Mouse (Mus musculus): Measurements from ENCODE around the gene Fry. TPM values are rescaled to one million over a fixed set of nuclear protein-coding genes. Genes with fewer than 3 reads are reported as not detected.

Gene Fry
- polyA plus RNA-seq, 1 experiment from 2014 or later, result 32.5 TPM

DNA sequence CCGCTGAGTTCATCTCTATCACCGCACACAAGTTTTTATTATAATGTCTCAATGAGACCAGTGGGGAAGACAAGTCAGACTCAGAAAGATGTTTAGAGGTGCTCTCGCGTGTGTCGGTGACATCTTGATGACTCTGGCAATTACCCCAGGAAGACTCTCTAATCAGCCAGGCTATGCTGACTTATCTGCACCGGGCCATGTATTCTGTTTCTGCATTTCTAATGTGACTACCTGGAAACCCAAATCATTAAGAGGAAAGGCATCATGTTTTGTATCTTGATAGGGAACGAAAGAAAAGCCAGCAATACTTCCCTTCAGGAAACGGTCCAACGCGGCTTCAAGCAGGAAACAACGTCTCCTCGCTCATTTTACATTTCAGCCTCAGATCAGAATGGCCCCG, 17.1 kb downstream of the Fry start:
- no peak overlapping the region for H3K27ac ChIP-seq (ENCODE audit: low read depth, low read length)
- H3K36me3 ChIP-seq (ENCODE audit: control insufficient read depth, insufficient read depth, low read length), result no peaks in the 10 kb centered on the region
- no peak overlapping the region for H3K4me2 ChIP-seq
- no peak for ATAC-seq (replicated peaks; ENCODE audit: insufficient number of reproducible peaks, low FRiP score, low TSS enrichment)
- no peaks in the 10 kb centered on the region; the same call in 1 of the 2 replicates for H3K9me3 ChIP-seq (replicated peaks; ENCODE audit: control insufficient read depth, low read length)
- no peaks in the 10 kb centered on the region for H3K27me3 ChIP-seq (ENCODE audit: control insufficient read depth, insufficient read depth, low read length)
- H3K4me1 ChIP-seq (ENCODE audit: control insufficient read depth, insufficient read depth, low read length), result peaks cover 2% of the 10 kb centered on the region; the same call in 1 of the 2 replicates
- no peak overlapping the region for H3K9ac ChIP-seq (ENCODE audit: low read depth, low read length)
- WGBS (ENCODE audit: insufficient replicate concordance), result 75% methylated on average over 13 of the region's 13 CpGs
- H3K4me3 ChIP-seq (ENCODE audit: low read depth, low read length), result no peak overlapping the region

DNA sequence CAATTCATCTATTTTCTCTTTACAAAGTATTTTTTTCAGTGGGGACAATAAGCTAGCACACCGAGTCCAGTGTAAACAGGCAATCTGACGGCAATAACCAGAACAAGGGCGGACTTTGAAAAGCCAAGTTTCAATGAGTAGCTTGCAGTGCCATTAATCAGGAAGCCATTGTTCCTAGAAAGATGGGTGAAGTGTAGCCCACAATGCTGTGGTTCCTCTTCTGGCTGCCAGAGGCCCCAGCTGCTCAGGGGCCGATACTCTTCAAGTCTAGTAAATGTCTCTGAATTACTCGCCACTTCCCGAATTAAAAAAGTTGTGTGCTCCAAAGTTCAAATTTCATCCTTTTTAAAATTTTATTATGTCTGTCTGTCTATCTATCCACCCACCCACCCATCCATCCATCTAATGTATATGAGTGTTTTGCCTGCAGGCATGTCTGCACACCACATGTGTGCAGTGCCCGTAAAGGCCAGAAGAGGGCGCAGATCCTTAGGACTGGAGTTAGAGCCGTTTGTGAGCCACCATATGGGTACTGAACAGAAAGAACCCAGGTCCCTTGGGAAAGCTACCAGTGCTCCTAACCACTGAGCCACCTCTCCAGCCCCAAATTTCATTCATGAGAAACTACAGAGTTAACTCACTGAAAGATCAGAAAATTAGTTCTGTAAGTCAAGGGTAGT, 19.5 kb downstream of the Fry start:
- WGBS (ENCODE audit: insufficient replicate concordance), result 82% methylated on average over 9 of the region's 9 CpGs
- H3K27me3 ChIP-seq (ENCODE audit: control insufficient read depth, insufficient read depth, low read length), result no peaks in the 10 kb centered on the region
- no peak overlapping the region for H3K9ac ChIP-seq (ENCODE audit: low read depth, low read length)
- no peak overlapping the region for H3K4me2 ChIP-seq
- H3K36me3 ChIP-seq (ENCODE audit: control insufficient read depth, insufficient read depth, low read length), result no peaks in the 10 kb centered on the region
- no peak overlapping the region for H3K27ac ChIP-seq (ENCODE audit: low read depth, low read length)
- ATAC-seq (replicated peaks; ENCODE audit: insufficient number of reproducible peaks, low FRiP score, low TSS enrichment), result no peak
- H3K9me3 ChIP-seq (replicated peaks; ENCODE audit: control insufficient read depth, low read length), result no peaks in the 10 kb centered on the region; the same call in 1 of the 2 replicates
- peaks cover 2% of the 10 kb centered on the region; the same call in 1 of the 2 replicates for H3K4me1 ChIP-seq (ENCODE audit: control insufficient read depth, insufficient read depth, low read length)
- H3K4me3 ChIP-seq (ENCODE audit: low read depth, low read length), result no peak overlapping the region

DNA sequence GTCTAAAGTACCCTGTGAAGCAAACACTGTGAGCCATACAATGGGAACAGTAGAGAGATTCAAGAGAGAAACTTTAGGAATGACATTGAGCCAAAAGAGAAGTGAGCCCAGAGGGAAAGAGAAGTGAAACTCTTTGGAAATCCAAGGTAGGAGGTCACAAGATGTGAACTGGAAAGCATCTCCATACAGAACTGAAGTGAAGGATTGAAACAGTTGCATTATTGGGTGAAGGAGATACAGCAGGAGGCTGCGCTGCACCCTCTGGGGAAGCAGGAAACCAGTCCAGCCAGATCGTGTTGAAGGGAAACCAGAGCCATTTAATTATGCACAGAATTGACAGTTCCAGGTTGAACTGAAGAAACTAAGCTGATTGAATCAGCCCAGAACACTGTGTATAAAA, 22.1 kb downstream of the Fry start:
- H3K36me3 ChIP-seq (ENCODE audit: control insufficient read depth, insufficient read depth, low read length), result no peaks in the 10 kb centered on the region
- WGBS (ENCODE audit: insufficient replicate concordance), result 58% methylated on average over 2 of the region's 2 CpGs
- no peak overlapping the region for H3K9ac ChIP-seq (ENCODE audit: low read depth, low read length)

DNA sequence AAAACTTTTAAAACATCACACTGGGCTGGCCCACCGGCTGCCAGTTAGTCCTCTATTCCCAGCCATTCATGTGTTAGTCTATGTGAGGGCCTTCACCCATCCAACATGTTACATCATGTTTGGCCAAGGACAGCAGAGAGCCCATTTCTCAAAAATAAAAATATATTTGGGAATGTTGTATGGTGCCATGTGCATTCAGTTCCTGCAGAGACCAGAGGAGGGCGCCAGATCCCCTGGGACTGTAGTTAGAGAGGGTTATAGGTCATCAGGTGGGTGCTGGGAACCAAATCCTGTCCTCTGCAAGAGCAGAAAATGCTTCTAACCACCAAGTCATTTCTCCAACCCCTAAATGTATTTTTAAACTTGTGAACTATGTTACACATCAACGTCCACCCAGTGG, 27.5 kb downstream of the Fry start:
- H3K4me1 ChIP-seq (ENCODE audit: control insufficient read depth, insufficient read depth, low read length), result peaks cover 12% of the 10 kb centered on the region; the same call in 1 of the 2 replicates

More for the DNA sequence above, 22.1 kb downstream of the Fry start:
- ATAC-seq (replicated peaks; ENCODE audit: insufficient number of reproducible peaks, low FRiP score, low TSS enrichment), result no peak
- H3K27me3 ChIP-seq (ENCODE audit: control insufficient read depth, insufficient read depth, low read length), result no peaks in the 10 kb centered on the region
- no peaks in the 10 kb centered on the region; the same call in 1 of the 2 replicates for H3K9me3 ChIP-seq (replicated peaks; ENCODE audit: control insufficient read depth, low read length)
- no peak overlapping the region for H3K4me3 ChIP-seq (ENCODE audit: low read depth, low read length)
- no peak overlapping the region for H3K4me2 ChIP-seq
- H3K4me1 ChIP-seq (ENCODE audit: control insufficient read depth, insufficient read depth, low read length), result peaks cover 6% of the 10 kb centered on the region; the same call in 1 of the 2 replicates
- no peak overlapping the region for H3K27ac ChIP-seq (ENCODE audit: low read depth, low read length)

DNA sequence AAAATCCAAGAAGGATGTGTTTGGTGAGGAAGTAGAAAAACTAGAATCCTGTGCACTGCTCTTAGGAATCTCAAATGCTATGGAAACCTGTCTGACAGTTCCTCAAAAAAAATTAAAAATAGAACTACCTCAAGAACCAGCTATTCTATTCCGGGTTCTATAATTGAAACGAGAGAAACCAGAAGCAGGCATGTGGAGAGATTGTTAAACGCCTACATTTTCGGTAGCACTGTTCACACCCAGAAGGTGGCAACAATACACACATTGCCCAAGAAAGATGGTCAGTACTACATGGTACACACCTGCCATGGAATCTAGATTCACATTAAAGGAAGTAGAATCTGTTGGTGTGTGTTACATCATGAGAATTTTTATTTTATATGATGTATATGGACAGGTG, 28.2 kb downstream of the Fry start:
- H3K4me3 ChIP-seq (ENCODE audit: low read depth, low read length), result no peak overlapping the region
- ATAC-seq (replicated peaks; ENCODE audit: insufficient number of reproducible peaks, low FRiP score, low TSS enrichment), result no peak
- 74% methylated on average over 4 of the region's 4 CpGs for WGBS (ENCODE audit: insufficient replicate concordance)
- H3K4me1 ChIP-seq (ENCODE audit: control insufficient read depth, insufficient read depth, low read length), result peaks cover 12% of the 10 kb centered on the region; the same call in 1 of the 2 replicates
- no peaks in the 10 kb centered on the region for H3K9me3 ChIP-seq (replicated peaks; ENCODE audit: control insufficient read depth, low read length)
- H3K4me2 ChIP-seq, result no peak overlapping the region
- H3K9ac ChIP-seq (ENCODE audit: low read depth, low read length), result no peak overlapping the region
- H3K27me3 ChIP-seq (ENCODE audit: control insufficient read depth, insufficient read depth, low read length), result no peaks in the 10 kb centered on the region
- no peak overlapping the region for H3K27ac ChIP-seq (ENCODE audit: low read depth, low read length)
- H3K36me3 ChIP-seq (ENCODE audit: control insufficient read depth, insufficient read depth, low read length), result no peaks in the 10 kb centered on the region

More for the DNA sequence above, 27.5 kb downstream of the Fry start:
- Histone ChIP-seq H3K4me2 (no peak overlapping the region), H3K9ac (ENCODE audit: low read depth, low read length) (no peak overlapping the region), H3K36me3 (ENCODE audit: control insufficient read depth, insufficient read depth, low read length) (no peaks in the 10 kb centered on the region), H3K4me3 (ENCODE audit: low read depth, low read length) (no peak overlapping the region), H3K27me3 (ENCODE audit: control insufficient read depth, insufficient read depth, low read length) (no peaks in the 10 kb centered on the region), H3K27ac (ENCODE audit: low read depth, low read length) (no peak overlapping the region), H3K9me3 (replicated peaks; ENCODE audit: control insufficient read depth, low read length) (no peaks in the 10 kb centered on the region)
- no peak for ATAC-seq (replicated peaks; ENCODE audit: insufficient number of reproducible peaks, low FRiP score, low TSS enrichment)
- WGBS (ENCODE audit: insufficient replicate concordance), result 78% methylated on average over 3 of the region's 3 CpGs

DNA sequence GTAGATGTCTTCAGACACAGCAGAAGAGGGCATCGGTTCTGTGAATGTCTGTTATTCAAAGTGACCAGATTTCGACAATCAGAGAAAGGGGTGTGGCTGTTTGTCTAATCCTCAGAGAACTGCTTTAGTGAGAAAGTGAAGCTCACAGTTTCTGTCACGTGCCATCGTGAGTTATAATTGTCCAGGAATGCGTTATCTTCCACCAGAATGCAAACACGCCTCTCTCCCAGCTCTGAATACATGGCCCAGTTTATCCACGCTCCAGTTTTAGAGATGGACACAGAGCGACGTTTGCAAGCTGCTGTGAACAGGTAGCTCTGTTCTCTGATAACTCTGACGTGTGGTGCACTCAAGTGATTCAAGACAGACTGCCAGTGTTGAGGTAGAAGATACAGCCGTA, 31.3 kb downstream of the Fry start:
- Histone ChIP-seq H3K4me3 (ENCODE audit: low read depth, low read length) (no peak overlapping the region), H3K36me3 (ENCODE audit: control insufficient read depth, insufficient read depth, low read length) (no peaks in the 10 kb centered on the region), H3K27me3 (ENCODE audit: control insufficient read depth, insufficient read depth, low read length) (no peaks in the 10 kb centered on the region), H3K9me3 (replicated peaks; ENCODE audit: control insufficient read depth, low read length) (no peaks in the 10 kb centered on the region), H3K4me1 (ENCODE audit: control insufficient read depth, insufficient read depth, low read length) (0 out of 2 replicates have a peak, but pooled peaks cover 6% of the 10 kb centered on the region), H3K4me2 (peak overlapping the region; percentile 39), H3K9ac (ENCODE audit: low read depth, low read length) (no peak overlapping the region), H3K27ac (ENCODE audit: low read depth, low read length) (peak overlapping the region; percentile 59)
- no peak for ATAC-seq (replicated peaks; ENCODE audit: insufficient number of reproducible peaks, low FRiP score, low TSS enrichment)
- WGBS (ENCODE audit: insufficient replicate concordance), result 43% methylated on average over 11 of the region's 11 CpGs

DNA sequence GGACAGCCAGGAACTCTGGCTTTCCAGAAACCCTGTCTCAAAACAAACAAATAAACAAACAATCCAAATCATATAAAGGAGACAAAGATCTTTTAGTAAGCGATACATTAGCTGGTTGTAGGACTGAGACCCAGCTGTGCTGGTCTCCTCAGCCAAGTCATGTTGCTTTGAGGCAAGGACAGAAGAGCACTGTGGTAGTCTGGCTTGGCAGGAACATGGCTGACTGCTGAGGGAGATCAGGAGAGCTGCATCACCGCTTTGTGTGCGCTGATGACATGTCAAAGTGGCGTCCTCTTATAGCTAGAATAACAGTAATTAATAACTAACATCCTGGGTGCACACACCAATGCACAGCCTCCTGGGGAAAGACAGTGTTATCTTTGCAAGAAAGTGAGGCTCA, 32.5 kb downstream of the Fry start:
- ATAC-seq (replicated peaks; ENCODE audit: insufficient number of reproducible peaks, low FRiP score, low TSS enrichment), result no peak
- 86% methylated on average over 4 of the region's 4 CpGs for WGBS (ENCODE audit: insufficient replicate concordance)
- H3K9ac ChIP-seq (ENCODE audit: low read depth, low read length), result no peak overlapping the region
- H3K27me3 ChIP-seq (ENCODE audit: control insufficient read depth, insufficient read depth, low read length), result no peaks in the 10 kb centered on the region
- no peak overlapping the region for H3K27ac ChIP-seq (ENCODE audit: low read depth, low read length)
- H3K36me3 ChIP-seq (ENCODE audit: control insufficient read depth, insufficient read depth, low read length), result no peaks in the 10 kb centered on the region
- peaks cover 13% of the 10 kb centered on the region for H3K4me1 ChIP-seq (ENCODE audit: control insufficient read depth, insufficient read depth, low read length)
- no peaks in the 10 kb centered on the region for H3K9me3 ChIP-seq (replicated peaks; ENCODE audit: control insufficient read depth, low read length)
- no peak overlapping the region for H3K4me3 ChIP-seq (ENCODE audit: low read depth, low read length)
- H3K4me2 ChIP-seq, result no peak overlapping the region

DNA sequence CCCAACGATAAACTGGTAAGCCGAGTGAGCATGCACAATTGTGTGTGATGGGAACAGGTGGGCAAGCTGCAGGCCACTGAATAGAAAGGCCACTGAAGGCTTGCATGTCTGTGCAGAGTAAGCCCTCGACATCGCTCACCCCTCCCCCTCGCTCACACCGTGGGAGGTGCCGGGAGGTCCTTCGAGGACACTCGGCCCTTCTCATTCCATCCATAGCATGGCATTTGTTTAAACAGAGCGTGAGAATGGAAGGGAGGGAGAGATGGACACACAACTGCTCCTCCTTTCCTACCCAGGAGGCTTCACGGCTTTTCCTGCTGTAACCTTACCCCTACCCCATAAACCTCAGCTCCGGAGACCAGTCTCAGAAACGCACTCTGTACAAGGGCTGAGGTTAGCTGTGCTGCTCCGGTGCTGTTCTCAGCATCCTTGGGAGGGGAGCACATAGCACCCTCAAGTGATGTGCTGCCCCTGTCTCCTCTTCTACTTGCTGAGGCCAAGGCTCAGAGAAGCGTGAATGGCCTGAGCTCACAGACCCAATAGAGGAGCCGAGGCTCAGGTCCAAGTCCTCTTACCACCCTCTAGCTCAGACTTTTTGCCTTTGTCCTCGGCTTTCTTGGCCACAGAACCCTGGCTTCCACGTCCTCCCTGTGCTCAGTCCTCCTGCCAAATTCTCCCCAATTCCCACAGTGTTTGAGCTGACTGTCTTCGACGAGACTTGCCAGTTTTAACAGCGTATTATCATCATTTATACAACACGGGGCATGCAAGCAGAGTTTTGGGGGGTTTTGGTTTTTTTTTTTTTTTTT, 33.8 kb downstream of the Fry start:
- peaks cover 13% of the 10 kb centered on the region for H3K4me1 ChIP-seq (ENCODE audit: control insufficient read depth, insufficient read depth, low read length)
- H3K9ac ChIP-seq (ENCODE audit: low read depth, low read length), result no peak overlapping the region
- no peaks in the 10 kb centered on the region for H3K9me3 ChIP-seq (replicated peaks; ENCODE audit: control insufficient read depth, low read length)
- no peaks in the 10 kb centered on the region for H3K36me3 ChIP-seq (ENCODE audit: control insufficient read depth, insufficient read depth, low read length)
- H3K27ac ChIP-seq (ENCODE audit: low read depth, low read length), result no peak overlapping the region
- WGBS (ENCODE audit: insufficient replicate concordance), result 63% methylated on average over 22 of the region's 22 CpGs
- H3K4me3 ChIP-seq (ENCODE audit: low read depth, low read length), result no peak overlapping the region
- no peak for ATAC-seq (replicated peaks; ENCODE audit: insufficient number of reproducible peaks, low FRiP score, low TSS enrichment)
- H3K27me3 ChIP-seq (ENCODE audit: control insufficient read depth, insufficient read depth, low read length), result no peaks in the 10 kb centered on the region
- H3K4me2 ChIP-seq, result no peak overlapping the region
